Mouse (Mus musculus): ENCODE measurements at regions not wholly inside any gene's neighbourhood (a gene's known extent, or its start where the extent isn't known, plus 50 kb on each side); places are given as distances from the start of the nearest gene placed in this dataset.

GRCm38 (mm10) chr15:36412016-36412415 is 595.6 kb downstream of the Zfp706 start:
- Histone ChIP-seq H3K36me3 (ENCODE audit: control insufficient read depth, insufficient read depth, low read length) (no peaks in the 10 kb centered on the region), H3K4me1 (ENCODE audit: control insufficient read depth, insufficient read depth, insufficient read length, low read length) (peaks cover 2% of the 10 kb centered on the region; the same call in 1 of the 2 replicates), H3K4me3 (ENCODE audit: low read depth, low read length) (no peak overlapping the region), H3K27me3 (ENCODE audit: control insufficient read depth, insufficient read depth, low read length) (no peaks in the 10 kb centered on the region), H3K27ac (ENCODE audit: insufficient read depth, low read depth, low read length) (no peak overlapping the region)
- TF ChIP-seq CTCF (IDR thresholded peaks at IDR 0.05; ENCODE audit: extremely low read depth, insufficient read length, insufficient replicate concordance, low read depth, low read length): no peak
- no peak for TF ChIP-seq POLR2A (IDR thresholded peaks at IDR 0.05; ENCODE audit: low read depth, low read length)
- 69% methylated on average over 3 of the region's 3 CpGs for WGBS

GRCm38 (mm10) chr15:36405446-36405845 is 602.1 kb downstream of the Zfp706 start:
- H3K27me3 ChIP-seq (ENCODE audit: control insufficient read depth, insufficient read depth, low read length): no peaks in the 10 kb centered on the region
- no peak for TF ChIP-seq POLR2A (IDR thresholded peaks at IDR 0.05; ENCODE audit: low read depth, low read length)
- no peak for TF ChIP-seq CTCF (IDR thresholded peaks at IDR 0.05; ENCODE audit: extremely low read depth, insufficient read length, insufficient replicate concordance, low read depth, low read length)
- H3K4me3 ChIP-seq (ENCODE audit: low read depth, low read length): no peak overlapping the region
- 80% methylated on average over 3 of the region's 3 CpGs for WGBS
- H3K27ac ChIP-seq (ENCODE audit: insufficient read depth, low read depth, low read length): no peak overlapping the region
- no peaks in the 10 kb centered on the region for H3K36me3 ChIP-seq (ENCODE audit: control insufficient read depth, insufficient read depth, low read length)
- no peaks in the 10 kb centered on the region for H3K4me1 ChIP-seq (ENCODE audit: control insufficient read depth, insufficient read depth, insufficient read length, low read length)

GRCm38 (mm10) chr15:36403336-36404119 is 604.0 kb downstream of the Zfp706 start:
- no peaks in the 10 kb centered on the region for H3K36me3 ChIP-seq (ENCODE audit: control insufficient read depth, insufficient read depth, low read length)
- H3K4me1 ChIP-seq (ENCODE audit: control insufficient read depth, insufficient read depth, insufficient read length, low read length): no peaks in the 10 kb centered on the region
- 81% methylated on average over 6 of the region's 6 CpGs for WGBS
- H3K4me3 ChIP-seq (ENCODE audit: low read depth, low read length): no peak overlapping the region
- H3K27me3 ChIP-seq (ENCODE audit: control insufficient read depth, insufficient read depth, low read length): no peaks in the 10 kb centered on the region
- TF ChIP-seq CTCF (IDR thresholded peaks at IDR 0.05; ENCODE audit: extremely low read depth, insufficient read length, insufficient replicate concordance, low read depth, low read length) (no peak), POLR2A (IDR thresholded peaks at IDR 0.05; ENCODE audit: low read depth, low read length) (no peak)
- H3K27ac ChIP-seq (ENCODE audit: insufficient read depth, low read depth, low read length): no peak overlapping the region

- H3K27ac ChIP-seq (ENCODE audit: insufficient read depth, low read depth, low read length): no peak overlapping the region
- no peaks in the 10 kb centered on the region for H3K4me1 ChIP-seq (ENCODE audit: control insufficient read depth, insufficient read depth, insufficient read length, low read length)
- no peak overlapping the region for H3K4me3 ChIP-seq (ENCODE audit: low read depth, low read length)
- no peaks in the 10 kb centered on the region for H3K36me3 ChIP-seq (ENCODE audit: control insufficient read depth, insufficient read depth, low read length)
- WGBS: 94% methylated on average over 1 of the region's 1 CpGs
- TF ChIP-seq CTCF (IDR thresholded peaks at IDR 0.05; ENCODE audit: extremely low read depth, insufficient read length, insufficient replicate concordance, low read depth, low read length) (no peak), POLR2A (IDR thresholded peaks at IDR 0.05; ENCODE audit: low read depth, low read length) (no peak)
- no peaks in the 10 kb centered on the region for H3K27me3 ChIP-seq (ENCODE audit: control insufficient read depth, insufficient read depth, low read length)
Measured at GRCm38 (mm10) chr15:36402051-36402450, 605.5 kb downstream of the Zfp706 start.

- H3K27ac ChIP-seq (ENCODE audit: insufficient read depth, low read depth, low read length): no peak overlapping the region
Measured at GRCm38 (mm10) chr15:36400311-36400840, 607.2 kb downstream of the Zfp706 start.

GRCm38 (mm10) chr15:36399355-36400012 is 608.1 kb downstream of the Zfp706 start:
- TF ChIP-seq POLR2A (IDR thresholded peaks at IDR 0.05; ENCODE audit: low read depth, low read length) (no peak), CTCF (IDR thresholded peaks at IDR 0.05; ENCODE audit: extremely low read depth, insufficient read length, insufficient replicate concordance, low read depth, low read length) (no peak)

More at GRCm38 (mm10) chr15:36400311-36400840, 607.2 kb downstream of the Zfp706 start:
- no peak for TF ChIP-seq POLR2A (IDR thresholded peaks at IDR 0.05; ENCODE audit: low read depth, low read length)
- TF ChIP-seq CTCF (IDR thresholded peaks at IDR 0.05; ENCODE audit: extremely low read depth, insufficient read length, insufficient replicate concordance, low read depth, low read length): no peak
- no peak overlapping the region for H3K4me3 ChIP-seq (ENCODE audit: low read depth, low read length)
- no peaks in the 10 kb centered on the region for H3K36me3 ChIP-seq (ENCODE audit: control insufficient read depth, insufficient read depth, low read length)
- no peaks in the 10 kb centered on the region for H3K27me3 ChIP-seq (ENCODE audit: control insufficient read depth, insufficient read depth, low read length)
- WGBS: 68% methylated on average over 9 of the region's 9 CpGs
- no peaks in the 10 kb centered on the region for H3K4me1 ChIP-seq (ENCODE audit: control insufficient read depth, insufficient read depth, insufficient read length, low read length)

More at GRCm38 (mm10) chr15:36399355-36400012, 608.1 kb downstream of the Zfp706 start:
- no peaks in the 10 kb centered on the region for H3K4me1 ChIP-seq (ENCODE audit: control insufficient read depth, insufficient read depth, insufficient read length, low read length)
- no peak overlapping the region for H3K27ac ChIP-seq (ENCODE audit: insufficient read depth, low read depth, low read length)
- WGBS: 29% methylated on average over 7 of the region's 7 CpGs
- no peaks in the 10 kb centered on the region for H3K27me3 ChIP-seq (ENCODE audit: control insufficient read depth, insufficient read depth, low read length)
- no peaks in the 10 kb centered on the region for H3K36me3 ChIP-seq (ENCODE audit: control insufficient read depth, insufficient read depth, low read length)
- no peak overlapping the region for H3K4me3 ChIP-seq (ENCODE audit: low read depth, low read length)

Data from small intestine, adult 2 months (tissue).